Mouse (Mus musculus) E14TG2a.4 (cell line): ENCODE data around the gene Fam168b.

Source experiments
- CTCF ChIP-seq: conservative IDR thresholded peaks from 2 replicates; pipeline ENCODE4 v1.5.1; 2014; ENCODE audit warnings: low read length
- NANOG ChIP-seq: IDR thresholded peaks from 2 replicates; pipeline ENCODE4 v1.6.1; 2014; ENCODE audit warnings: borderline replicate concordance, low read length, mixed read lengths

DNA sequence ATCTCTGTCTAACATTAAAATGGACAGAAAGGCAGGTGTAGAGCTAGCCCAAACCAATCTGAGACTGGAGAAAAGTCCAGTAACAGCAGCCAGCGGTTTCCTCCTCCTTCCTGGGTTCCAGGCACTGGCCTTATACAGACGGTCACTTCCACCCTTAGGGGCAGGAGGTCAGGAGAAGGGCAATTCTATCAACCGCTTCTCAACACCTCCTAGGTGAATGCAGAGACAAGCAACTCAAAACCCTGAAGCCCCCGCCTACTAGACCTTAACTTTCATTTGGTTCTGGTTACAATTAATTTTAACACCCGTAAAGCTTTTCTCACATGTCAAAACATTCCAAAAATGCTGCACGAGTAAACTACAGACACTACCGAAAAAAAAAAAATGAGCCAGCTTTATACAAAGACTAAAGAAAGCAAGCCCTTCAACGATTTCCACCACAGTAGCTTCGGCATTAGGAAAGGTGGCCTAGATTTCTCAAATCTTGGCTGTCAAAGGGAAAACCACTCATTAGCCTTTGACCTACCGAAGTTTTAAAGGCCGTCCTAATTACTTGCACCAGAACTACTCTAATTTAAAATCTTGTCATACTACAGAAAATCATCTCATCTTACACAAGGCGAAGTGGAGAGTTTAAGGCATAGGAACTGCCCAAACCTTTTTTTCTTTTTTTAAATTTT lies 1.0 kb downstream of the Fam168b start:
- TF ChIP-seq CTCF, result no peak; the same call in 1 of the 2 replicates
- TF ChIP-seq NANOG, result no peak
